Comparison of ENCODE assay signal across 8 mouse cellular contexts in the genomic region with DNA sequence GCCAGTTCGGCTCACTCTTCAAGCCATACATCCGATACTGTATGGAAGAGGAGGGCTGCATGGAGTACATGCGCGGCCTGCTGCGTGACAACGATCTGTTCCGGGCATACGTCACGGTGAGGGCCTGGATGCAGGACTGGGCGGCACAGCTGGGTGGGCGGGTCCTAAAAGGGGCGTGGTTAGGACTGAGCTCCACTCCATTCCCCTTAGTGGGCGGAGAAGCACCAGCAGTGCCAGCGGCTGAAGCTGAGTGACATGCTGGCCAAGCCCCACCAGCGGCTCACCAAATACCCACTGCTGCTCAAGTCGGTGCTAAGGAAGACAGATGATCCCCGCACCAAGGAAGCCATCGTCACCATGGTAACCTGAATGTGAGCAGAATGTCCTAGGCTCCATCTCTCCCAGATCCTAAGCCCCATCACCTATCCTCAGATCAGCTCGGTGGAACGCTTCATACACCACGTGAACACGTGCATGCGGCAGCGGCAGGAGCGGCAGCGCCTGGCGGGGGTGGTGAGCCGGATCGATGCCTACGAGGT. TPM values are rescaled to one million over a fixed set of nuclear protein-coding genes. Genes with fewer than 3 reads are reported as not detected.
DNase-seq lines count a peak whose midpoint lies in the region; ATAC-seq and TF ChIP-seq lines count a peak whose summit lies in the region.

No protein-coding gene starts in this region.

- H3K9me3 ChIP-seq in erythroblast, embryonic 14.5 days (ENCODE audit: control insufficient read depth, low read length): no peaks in the 10 kb centered on the region
- no peaks in the 10 kb centered on the region for H3K9me3 ChIP-seq in intestine, embryonic 15.5 days
- H3K9me3 ChIP-seq in limb, embryonic 10.5 days (replicated peaks): no peaks in the 10 kb centered on the region

- H3K27me3 ChIP-seq in erythroblast, embryonic 14.5 days (ENCODE audit: control insufficient read depth): no peaks in the 10 kb centered on the region
- no peaks in the 10 kb centered on the region for H3K27me3 ChIP-seq in intestine, embryonic 15.5 days (replicated peaks)
- peaks cover 36% of the 10 kb centered on the region for H3K27me3 ChIP-seq in limb, embryonic 10.5 days (ENCODE audit: low read depth, poor library complexity, severe bottlenecking)
- no peaks in the 10 kb centered on the region for H3K27me3 ChIP-seq in small intestine, adult 2 months (ENCODE audit: control insufficient read depth, insufficient read depth, low read length)

- 18% methylated on average over 30 of the region's 30 CpGs for WGBS in intestine, embryonic 15.5 days
- WGBS in limb, embryonic 10.5 days: 4% methylated on average over 30 of the region's 30 CpGs
- 26% methylated on average over 30 of the region's 30 CpGs for WGBS in small intestine, adult 2 months

- peak overlapping the region; percentile 79 for H3K4me2 ChIP-seq in intestine, embryonic 15.5 days (replicated peaks)

- DNase-seq in cerebellum, adult 11 months: peak; percentile 22
- DNase-seq in cerebellum, adult 9-10 months: no peak
- peak; percentile 89 for DNase-seq in adrenal gland, postnatal 36 days
- peak; percentile 94 for DNase-seq in limb, embryonic 10.5 days (ENCODE audit: low spot score)
- peak; percentile 94 for DNase-seq in mesoderm, embryonic 11.5 days (ENCODE audit: low read depth, low spot score)

- TF ChIP-seq POLR2A in small intestine, adult 2 months (IDR thresholded peaks at IDR 0.05; ENCODE audit: low read depth, low read length): no peak; the same call in 1 of the 2 replicates

- peak overlapping the region; percentile 52 for H3K27ac ChIP-seq in intestine, embryonic 15.5 days
- peak overlapping the region; percentile 66 for H3K27ac ChIP-seq in limb, embryonic 10.5 days
- H3K27ac ChIP-seq in small intestine, adult 2 months (ENCODE audit: insufficient read depth, low read depth, low read length): peak overlapping the region; percentile 50

- peak; percentile 95 for ATAC-seq in intestine, embryonic 15.5 days

- H3K9ac ChIP-seq in intestine, embryonic 15.5 days: peak overlapping the region; percentile 36

- no peak for TF ChIP-seq CTCF in small intestine, adult 2 months (IDR thresholded peaks at IDR 0.05; ENCODE audit: extremely low read depth, insufficient read length, insufficient replicate concordance, low read depth, low read length)

- H3K4me1 ChIP-seq in erythroblast, embryonic 14.5 days (ENCODE audit: control insufficient read depth): peaks cover 75% of the 10 kb centered on the region
- peaks cover 6% of the 10 kb centered on the region for H3K4me1 ChIP-seq in intestine, embryonic 15.5 days (replicated peaks)
- H3K4me1 ChIP-seq in limb, embryonic 10.5 days: peaks cover 22% of the 10 kb centered on the region
- H3K4me1 ChIP-seq in small intestine, adult 2 months (ENCODE audit: control insufficient read depth, insufficient read depth, insufficient read length, low read length): peaks cover 16% of the 10 kb centered on the region

- H3K4me3 ChIP-seq in erythroblast, embryonic 14.5 days (replicated peaks): peak overlapping the region; percentile 71
- peak overlapping the region; percentile 39 for H3K4me3 ChIP-seq in intestine, embryonic 15.5 days (replicated peaks)
- H3K4me3 ChIP-seq in limb, embryonic 10.5 days: peak overlapping the region; percentile 52
- H3K4me3 ChIP-seq in small intestine, adult 2 months (ENCODE audit: low read depth, low read length): peak overlapping the region; percentile 66

- H3K36me3 ChIP-seq in erythroblast, embryonic 14.5 days (ENCODE audit: control insufficient read depth): peaks cover 97% of the 10 kb centered on the region
- peaks cover 11% of the 10 kb centered on the region for H3K36me3 ChIP-seq in intestine, embryonic 15.5 days
- H3K36me3 ChIP-seq in limb, embryonic 10.5 days: peaks cover 82% of the 10 kb centered on the region
- H3K36me3 ChIP-seq in small intestine, adult 2 months (ENCODE audit: control insufficient read depth, insufficient read depth, low read length): no peaks in the 10 kb centered on the region

RNA-seq across cellular contexts. Expression of a gene that starts 7.7 kb away (rescaled TPM):
- 1 to 10 TPM; 1.7 to 3.0 TPM for total RNA-seq in adrenal gland, postnatal 36 days (2021)
- 0.37 and 0.81 TPM in 2 replicates for polyA plus RNA-seq in erythroblast, embryonic 14.5 days (2012)
- polyA plus RNA-seq in intestine, embryonic 15.5 days (2015; fragmentation: Nextera tagmentation; extraction: Ambion mirVana): 1.4 and 1.5 TPM in 2 replicates
- 0.67 and 0.75 TPM in 2 replicates for polyA plus RNA-seq in limb, embryonic 10.5 days (2016; fragmentation: Nextera tagmentation; extraction: Ambion mirVana)
- 1.9 and 3.8 TPM in 2 replicates for polyA plus RNA-seq in small intestine, adult 2 months (2012; rRNA removed)

RNA-seq across cellular contexts. Expression of a gene that starts 35.7 kb away (rescaled TPM):
- total RNA-seq in adrenal gland, postnatal 36 days (2021): 10 to 100 TPM; 10.0 to 13.5 TPM
- polyA plus RNA-seq in erythroblast, embryonic 14.5 days (2012): 9.9 and 10.0 TPM in 2 replicates
- 11.0 and 12.9 TPM in 2 replicates for polyA plus RNA-seq in intestine, embryonic 15.5 days (2015; fragmentation: Nextera tagmentation; extraction: Ambion mirVana)
- polyA plus RNA-seq in limb, embryonic 10.5 days (2016; fragmentation: Nextera tagmentation; extraction: Ambion mirVana): 9.5 and 13.3 TPM in 2 replicates
- polyA plus RNA-seq in small intestine, adult 2 months (2012; rRNA removed): 7.0 and 15.7 TPM in 2 replicates

RNA-seq across cellular contexts. Expression of a gene that starts 44.1 kb away (rescaled TPM):
- 1 to 10 TPM; 1.2 to 1.5 TPM for total RNA-seq in adrenal gland, postnatal 36 days (2021)
- polyA plus RNA-seq in erythroblast, embryonic 14.5 days (2012): 0.08 and 0.11 TPM in 2 replicates
- polyA plus RNA-seq in intestine, embryonic 15.5 days (2015; fragmentation: Nextera tagmentation; extraction: Ambion mirVana): 29.2 and 30.8 TPM in 2 replicates
- 2.9 and 3.2 TPM in 2 replicates for polyA plus RNA-seq in limb, embryonic 10.5 days (2016; fragmentation: Nextera tagmentation; extraction: Ambion mirVana)
- 124 and 572 TPM in 2 replicates for polyA plus RNA-seq in small intestine, adult 2 months (2012; rRNA removed)

RNA-seq across cellular contexts. Expression of a gene that starts 50.6 kb away (rescaled TPM):
- total RNA-seq in adrenal gland, postnatal 36 days (2021): not detected
- not detected in 2 replicates for polyA plus RNA-seq in erythroblast, embryonic 14.5 days (2012)
- 0.30 and 0.42 TPM in 2 replicates for polyA plus RNA-seq in intestine, embryonic 15.5 days (2015; fragmentation: Nextera tagmentation; extraction: Ambion mirVana)
- polyA plus RNA-seq in limb, embryonic 10.5 days (2016; fragmentation: Nextera tagmentation; extraction: Ambion mirVana): not detected in 2 replicates
- polyA plus RNA-seq in small intestine, adult 2 months (2012; rRNA removed): 8.3 and 51.7 TPM in 2 replicates
